Mouse (Mus musculus): ENCODE results near the gene Cd47.

DNA sequence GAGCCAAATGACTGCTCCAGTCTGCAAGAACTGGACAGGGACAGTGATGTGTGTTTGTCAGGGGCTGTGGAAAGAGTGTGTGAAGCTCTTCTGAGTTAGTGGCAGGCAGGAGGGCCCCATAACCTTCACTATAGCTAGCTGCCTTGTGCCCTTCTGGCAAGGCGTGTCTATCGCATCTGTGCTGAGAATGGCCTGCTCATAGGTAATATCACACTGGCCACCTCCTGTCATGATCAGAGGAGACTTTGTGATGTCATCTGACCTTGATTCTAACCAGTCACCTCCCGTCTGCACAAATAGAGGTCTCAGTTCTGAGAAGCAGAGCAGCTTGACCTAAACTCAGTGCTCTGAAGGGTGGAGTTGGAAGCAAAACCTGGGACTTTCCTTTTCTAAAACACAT lies 148.0 kb downstream of the Cd47 start:
- TF ChIP-seq POLR2A (IDR thresholded peaks at IDR 0.05; ENCODE audit: insufficient read length, low read depth) (no peak), TCF3 (IDR thresholded peaks at IDR 0.05; ENCODE audit: insufficient read length, low read depth) (no peak)

Data from myocyte (in vitro differentiated cells).